Mouse (Mus musculus) liver, embryonic 11.5 days (tissue): Measurements from ENCODE around the gene Samd10. TPM values are rescaled to one million over a fixed set of nuclear protein-coding genes. Genes with fewer than 3 reads are reported as not detected.

ENCODE experiments used
- ATAC-seq: fragments of 200-750 bp; cut with Nextera tagmentation; replicated peaks from 2 replicates; pipeline ENCODE4 v1.8.0; 2017; ENCODE audit warnings: moderate number of reproducible peaks, mild to moderate bottlenecking, moderate TSS enrichment, moderate library complexity; ENCODE audit not compliant: low FRiP score
- DNase-seq: peaks from one replicate; pipeline ENCODE4 v3.0.0-alpha.2; 2017; ENCODE audit warnings: low spot score
- H3K27ac ChIP-seq: fragments of 300-500 bp; sonication (generic); 2 replicates; pipeline ENCODE4 v1.5.1; 2014; ENCODE audit warnings: mild to moderate bottlenecking, low read depth, low read length, control low read depth
- H3K27me3 ChIP-seq: fragments of 300-500 bp; sonication (generic); replicated peaks from 2 replicates; pipeline ENCODE4 v1.6.1; 2014; ENCODE audit warnings: low read length, mixed read lengths; ENCODE audit not compliant: control insufficient read depth, insufficient read depth
- H3K36me3 ChIP-seq: fragments of 300-500 bp; sonication (generic); 2 replicates; pipeline ENCODE4 v1.6.1; 2014; ENCODE audit warnings: mild to moderate bottlenecking, low read length, moderate library complexity, mixed read lengths; ENCODE audit not compliant: control insufficient read depth, insufficient read depth
- H3K4me1 ChIP-seq: fragments of 300-500 bp; sonication (generic); replicated peaks from 2 replicates; pipeline ENCODE4 v1.6.1; 2014; ENCODE audit warnings: low read length, mixed read lengths; ENCODE audit not compliant: control insufficient read depth, insufficient read depth
- H3K4me2 ChIP-seq: fragments of 300-500 bp; sonication (generic); 2 replicates; pipeline ENCODE4 v1.6.1; 2014; ENCODE audit warnings: mild to moderate bottlenecking, control low read depth, moderate library complexity
- H3K4me3 ChIP-seq: fragments of 300-500 bp; sonication (generic); 2 replicates; pipeline ENCODE4 v1.5.1; 2014; ENCODE audit warnings: low read depth, low read length, control low read depth
- H3K9ac ChIP-seq: fragments of 300-500 bp; sonication (generic); 2 replicates; pipeline ENCODE4 v1.6.1; 2014; ENCODE audit warnings: low read depth, low read length, control low read depth
- H3K9me3 ChIP-seq: fragments of 300-500 bp; sonication (generic); 2 replicates; pipeline ENCODE4 v1.6.1; 2016; ENCODE audit warnings: low read length, inconsistent platforms, mixed read lengths; ENCODE audit not compliant: control insufficient read depth
- WGBS: fragments of 180-500 bp; shearing (Covaris S2); extraction: QIAGEN DNeasy Blood & Tissue Kit; methylation state at CpG from one replicate; pipeline ENCODE4 v1.1.7; 2014; 5-methylcytosine and 5-hydroxymethylcytosine counted together
- polyA plus RNA-seq: library from polyadenylated mRNA; unstranded; fragments of >200 nt; fragmentation: Nextera tagmentation; extraction: Ambion mirVana; gene quantifications from 2 replicates; pipeline ENCODE4 v1.2.1, GENCODE M21; 2014

Gene Samd10
- polyA plus RNA-seq, 1 experiment from 2014 or later = 6.2 TPM

- WGBS = 77% methylated on average over 4 of the region's 4 CpGs
- Histone ChIP-seq H3K9ac (no peak overlapping the region), H3K9me3 (no peaks in the 10 kb centered on the region), H3K4me3 (no peak overlapping the region), H3K4me2 (no peak overlapping the region), H3K27me3 (no peaks in the 10 kb centered on the region; the same call in 1 of the 2 replicates), H3K27ac (no peak overlapping the region), H3K4me1 (peaks cover 33% of the 10 kb centered on the region), H3K36me3 (peaks cover 3% of the 10 kb centered on the region; the same call in 1 of the 2 replicates)
- no peak for DNase-seq
- ATAC-seq = no peak
These were observed 3.9 kb downstream of the Samd10 start for GRCm38 (mm10) chr2:181594946-181595696.

GRCm38 (mm10) chr2:181593937-181594336 lies 5.1 kb downstream of the Samd10 start:
- peaks cover 33% of the 10 kb centered on the region for H3K4me1 ChIP-seq
- H3K27me3 ChIP-seq = no peaks in the 10 kb centered on the region; the same call in 1 of the 2 replicates
- H3K36me3 ChIP-seq = peaks cover 11% of the 10 kb centered on the region
- H3K27ac ChIP-seq = no peak overlapping the region
- H3K9ac ChIP-seq = no peak overlapping the region
- H3K4me2 ChIP-seq = no peak overlapping the region
- H3K9me3 ChIP-seq = no peaks in the 10 kb centered on the region
- no peak overlapping the region for H3K4me3 ChIP-seq
- ATAC-seq (no peak), DNase-seq (no peak)

- Histone ChIP-seq H3K27me3 (no peaks in the 10 kb centered on the region), H3K4me3 (peak overlapping the region; percentile 68), H3K9me3 (no peaks in the 10 kb centered on the region), H3K4me2 (peak overlapping the region; percentile 96), H3K36me3 (peaks cover 18% of the 10 kb centered on the region), H3K9ac (peak overlapping the region; percentile 94), H3K27ac (peak overlapping the region; percentile 61), H3K4me1 (peaks cover 30% of the 10 kb centered on the region)
- DNase-seq (no peak), ATAC-seq (peak; percentile 18)
- 5% methylated on average over 6 of the region's 6 CpGs for WGBS
These were observed 6.0 kb downstream of the Samd10 start for GRCm38 (mm10) chr2:181593042-181593421.

- H3K4me1 ChIP-seq = peaks cover 24% of the 10 kb centered on the region
- peak within 1 kb of the TSS; percentile 96 for H3K4me2 ChIP-seq
- peak within 1 kb of the TSS; percentile 68 for H3K4me3 ChIP-seq
- H3K27ac ChIP-seq = peak within 1 kb of the TSS; percentile 61
- 2% methylated on average over 73 of the region's 97 CpGs for WGBS
- H3K9me3 ChIP-seq = no peaks in the 10 kb centered on the region
- ATAC-seq (peak; percentile 63), DNase-seq (peak; percentile 76)
- H3K36me3 ChIP-seq = peaks cover 22% of the 10 kb centered on the region
- peak within 1 kb of the TSS; percentile 94 for H3K9ac ChIP-seq
- H3K27me3 ChIP-seq = no peaks in the 10 kb centered on the region
These were observed 6.6 kb downstream of the Samd10 start, which contains the start of gene Zfp512b for GRCm38 (mm10) chr2:181592231-181593041. Zfp512b (minus strand) TSS chr2:181592803.

GRCm38 (mm10) chr2:181591528-181592085 lies 7.4 kb downstream of the Samd10 start, which contains the start of gene Prpf6:
Prpf6 (plus strand) TSS chr2:181591868.
- ATAC-seq (peak; percentile 35), DNase-seq (peak; percentile 40)
- Histone ChIP-seq H3K27ac (peak within 1 kb of the TSS; percentile 61), H3K4me1 (peaks cover 24% of the 10 kb centered on the region), H3K27me3 (no peaks in the 10 kb centered on the region), H3K4me2 (peak within 1 kb of the TSS; percentile 96), H3K4me3 (peak within 1 kb of the TSS; percentile 68), H3K9ac (peak within 1 kb of the TSS; percentile 94), H3K36me3 (peaks cover 28% of the 10 kb centered on the region), H3K9me3 (no peaks in the 10 kb centered on the region)
- WGBS = 7% methylated on average over 5 of the region's 5 CpGs

- H3K36me3 ChIP-seq = peaks cover 36% of the 10 kb centered on the region
- no peak for ATAC-seq
These were observed 8.5 kb downstream of the Samd10 start for GRCm38 (mm10) chr2:181590471-181590870.

GRCm38 (mm10) chr2:181589732-181590105 lies 9.3 kb downstream of the Samd10 start:
- H3K4me2 ChIP-seq = no peak overlapping the region
- no peaks in the 10 kb centered on the region for H3K27me3 ChIP-seq
- no peak overlapping the region for H3K9ac ChIP-seq
- DNase-seq = no peak
- no peak overlapping the region for H3K27ac ChIP-seq
- no peaks in the 10 kb centered on the region for H3K9me3 ChIP-seq
- no peak for ATAC-seq
- no peak overlapping the region for H3K4me3 ChIP-seq
- peaks cover 24% of the 10 kb centered on the region for H3K4me1 ChIP-seq
- peaks cover 40% of the 10 kb centered on the region for H3K36me3 ChIP-seq
- 95% methylated on average over 9 of the region's 9 CpGs for WGBS

More at GRCm38 (mm10) chr2:181590471-181590870, 8.5 kb downstream of the Samd10 start:
- WGBS = 79% methylated on average over 5 of the region's 5 CpGs
- DNase-seq = no peak
- Histone ChIP-seq H3K9ac (no peak overlapping the region), H3K27me3 (no peaks in the 10 kb centered on the region), H3K27ac (no peak overlapping the region), H3K9me3 (no peaks in the 10 kb centered on the region), H3K4me2 (no peak overlapping the region; the same call in 1 of the 2 replicates), H3K4me3 (0 out of 2 replicates have a peak overlapping the region, but pooled peaks have one; percentile 1), H3K4me1 (peaks cover 24% of the 10 kb centered on the region)

GRCm38 (mm10) chr2:181589011-181589731 lies 9.8 kb downstream of the Samd10 start:
- ATAC-seq (no peak), DNase-seq (no peak)
- Histone ChIP-seq H3K27ac (no peak overlapping the region), H3K4me1 (peaks cover 24% of the 10 kb centered on the region), H3K27me3 (no peaks in the 10 kb centered on the region), H3K4me3 (no peak overlapping the region), H3K9me3 (no peaks in the 10 kb centered on the region), H3K9ac (no peak overlapping the region), H3K4me2 (no peak overlapping the region), H3K36me3 (peaks cover 45% of the 10 kb centered on the region)
- 89% methylated on average over 10 of the region's 10 CpGs for whole genome bisulfite sequencing
